Mouse (Mus musculus): Measurements from ENCODE around the gene Rnase9.

GRCm38 (mm10) chr14:51074335-51074734 lies 32.7 kb upstream of the Rnase9 start, which contains the start of gene Olfr750:
- TF ChIP-seq CTCF (IDR thresholded peaks at IDR 0.05; ENCODE audit: extremely low read depth, insufficient read depth, low read length) (no peak), POLR2A (IDR thresholded peaks at IDR 0.05; ENCODE audit: extremely low read depth, insufficient read depth, low read length) (no peak)
